In the genomic region with DNA sequence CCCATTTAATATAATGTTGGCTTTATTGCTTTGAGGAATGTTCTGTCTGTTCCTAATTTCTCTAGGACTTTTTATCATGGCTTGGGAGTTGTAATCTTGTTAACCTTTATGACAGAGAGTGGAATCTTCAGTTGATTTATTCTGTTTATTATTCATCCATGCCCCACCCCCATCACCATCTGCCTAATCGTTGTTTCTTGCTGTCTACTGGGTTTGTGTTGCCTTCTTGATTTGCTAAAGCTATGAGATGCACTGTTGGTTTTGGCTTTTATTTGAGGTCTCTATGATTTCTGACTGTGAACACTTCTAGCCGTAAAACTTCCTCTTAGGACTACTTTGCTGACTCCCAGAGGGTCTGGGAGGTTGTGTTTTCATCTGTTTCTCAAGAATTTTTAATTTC, we compare ENCODE assay signal across 18 mouse cellular contexts.
"Had no signal": no experiment of that assay in that cellular context is flagged by ENCODE, and none has a peak within 500 bp of the region (broad histone marks: within the 10 kb centered on the region; RNA-seq: fewer than 3 reads in every experiment).

No protein-coding gene starts in this region.

- H3K36me3 ChIP-seq: liver, embryonic 13.5 days; midbrain, embryonic 10.5 days; midbrain, embryonic 13.5 days; stomach, embryonic 15.5 days had no signal

- DNase-seq: layer of hippocampus, postnatal 36 days; liver, embryonic 13.5 days; lung, embryonic 14.5 days; retina, postnatal 1 day; right cerebral cortex, postnatal 25 days; spleen, adult 18-20 months; thymus, postnatal 25 days had no signal

- H3K4me3 ChIP-seq: left cerebral cortex, adult 2 months; liver, embryonic 13.5 days; midbrain, embryonic 10.5 days; midbrain, embryonic 13.5 days; myocyte; neural tube, embryonic 13.5 days; stomach, embryonic 15.5 days had no signal

- H3K27ac ChIP-seq: left cerebral cortex, adult 2 months; liver, embryonic 13.5 days; macrophage; midbrain, embryonic 10.5 days; midbrain, embryonic 13.5 days; neural tube, embryonic 13.5 days; stomach, embryonic 15.5 days had no signal

- H3K9me3 ChIP-seq: liver, embryonic 13.5 days; midbrain, embryonic 10.5 days; neural tube, embryonic 13.5 days; stomach, embryonic 15.5 days had no signal

- H3K27me3 ChIP-seq: liver, embryonic 13.5 days; midbrain, embryonic 13.5 days; neural tube, embryonic 13.5 days; stomach, embryonic 15.5 days had no signal

- H3K4me1 ChIP-seq: liver, embryonic 13.5 days; midbrain, embryonic 10.5 days; midbrain, embryonic 13.5 days; neural tube, embryonic 13.5 days; stomach, embryonic 15.5 days had no signal

- H3K4me2 ChIP-seq: liver, embryonic 13.5 days; lung, embryonic 14.5 days; midbrain, embryonic 13.5 days; neural tube, embryonic 13.5 days; stomach, embryonic 15.5 days had no signal

- H3K9ac ChIP-seq: liver, embryonic 13.5 days; lung, embryonic 14.5 days; midbrain, embryonic 13.5 days; neural tube, embryonic 13.5 days; stomach, embryonic 15.5 days had no signal

- ATAC-seq: inflammation-experienced regulatory T-cells, adult 6 months; intestine, embryonic 16.5 days; lung, postnatal 0 days; midbrain, embryonic 13.5 days; midbrain, embryonic 16.5 days had no signal
